ENCODE assay signal across 8 mouse cellular contexts in the genomic region with DNA sequence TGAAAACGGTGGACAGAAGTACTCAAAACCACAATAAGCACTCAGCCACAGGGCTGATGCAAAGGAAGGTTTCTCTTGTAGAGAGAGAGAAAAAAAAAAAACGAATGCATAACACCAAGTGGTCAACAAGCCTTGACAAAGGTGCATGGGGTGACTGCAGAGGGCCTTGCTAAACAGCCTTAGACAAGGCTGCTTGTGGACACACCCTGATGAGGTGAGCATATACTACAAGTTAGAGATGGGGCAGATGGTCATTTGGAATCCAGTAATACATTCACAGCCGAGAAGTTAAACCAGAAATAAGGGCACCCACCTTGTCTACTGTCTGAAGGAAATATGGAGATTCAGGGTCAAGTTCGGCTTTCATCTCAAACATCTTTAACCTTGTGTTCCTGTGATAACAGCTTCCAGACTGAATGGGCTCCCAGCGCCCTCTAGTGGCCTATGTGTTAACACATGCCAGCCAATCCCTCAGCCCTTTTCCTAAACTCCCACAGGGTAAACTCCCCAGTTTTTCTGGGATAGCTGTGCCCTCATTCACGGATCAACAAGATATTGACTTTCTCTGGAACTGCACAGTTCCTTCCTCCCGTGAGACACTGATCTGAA.
A peak's percentile ranks its signal among the peaks of the same experiment; 100 is the strongest.
DNase-seq lines count a peak whose midpoint lies in the region; ATAC-seq and TF ChIP-seq lines count a peak whose summit lies in the region.

No protein-coding gene starts in this region.

- H3K4me1 ChIP-seq in ES-E14 (ENCODE audit: control insufficient read depth in 2 of 2, insufficient read depth in 2 of 2, low read length in 2 of 2, poor library complexity in 1 of 2) = no peaks in the 10 kb centered on the region
- H3K4me1 ChIP-seq in lung, embryonic 16.5 days (replicated peaks; ENCODE audit: control insufficient read depth, insufficient read depth, low read length) = no peaks in the 10 kb centered on the region

- H3K9ac ChIP-seq in ES-E14 (ENCODE audit: insufficient read depth, low read depth, low read length, poor library complexity, severe bottlenecking) = no peak overlapping the region
- H3K9ac ChIP-seq in lung, embryonic 16.5 days (ENCODE audit: low read length) = no peak overlapping the region

- no peaks in the 10 kb centered on the region for H3K27me3 ChIP-seq in lung, embryonic 16.5 days (ENCODE audit: control insufficient read depth, insufficient read depth, low read depth, low read length)

- H3K9me3 ChIP-seq in ES-E14 (ENCODE audit: control insufficient read depth, insufficient read depth, low read depth, low read length) = no peaks in the 10 kb centered on the region
- H3K9me3 ChIP-seq in lung, embryonic 16.5 days (ENCODE audit: control insufficient read depth, low read length) = no peaks in the 10 kb centered on the region

- no peak overlapping the region for H3K4me2 ChIP-seq in lung, embryonic 16.5 days (ENCODE audit: low read depth, low read length)

- in situ Hi-C loops in ES-E14 (cut with MboI; ENCODE audit: low sequenced_read_pairs in 2 of 2, unreplicated experiment in 2 of 2) = loop anchor here in 1 of 2 experiments (10.0 kb wide), 1 partner anchor 153 kb away; the partner anchor contains the start of gene Ptger3

- DNase-seq in ES-E14 (ENCODE audit: low read depth, low spot score) = peak; percentile 71
- peak; percentile 77 for DNase-seq in brain, adult 2 months (ENCODE audit: low read depth, low spot score)
- DNase-seq in layer of hippocampus, adult 18-20 months (ENCODE audit: low spot score in 2 of 2) = peak; percentile 42 to 83
- peak; percentile 77 for DNase-seq in retina, postnatal 1 day
- DNase-seq in thymus, postnatal 4 days = peak; percentile 81

- no peak overlapping the region for H3K27ac ChIP-seq in ES-E14 (ENCODE audit: insufficient read depth, low read depth, low read length, poor library complexity, severe bottlenecking)
- no peak overlapping the region for H3K27ac ChIP-seq in lung, embryonic 16.5 days (ENCODE audit: low read length)

- no peak overlapping the region for H3K4me3 ChIP-seq in ES-E14 (ENCODE audit: insufficient read depth in 1 of 2, low read depth in 1 of 2, low read length in 2 of 2, poor library complexity in 1 of 2, severe bottlenecking in 1 of 2)
- H3K4me3 ChIP-seq in lung, embryonic 16.5 days (ENCODE audit: low read length) = no peak overlapping the region

- peak; percentile 75 for ATAC-seq in erythroid progenitor cell, adult 5-6 weeks (replicated peaks; ENCODE audit: low FRiP score, poor library complexity, severe bottlenecking)
- peak; percentile 80 to 89 for ATAC-seq in hematopoietic stem cell, adult 5-6 weeks (replicated peaks in 1 of 2; ENCODE audit: insufficient read depth in 1 of 2, low FRiP score in 2 of 2, low TSS enrichment in 1 of 2, low read depth in 1 of 2, poor library complexity in 2 of 2, severe bottlenecking in 2 of 2)
- peak; percentile 57; the same call in 1 of the 2 replicates for ATAC-seq in lung, embryonic 16.5 days (ENCODE audit: low read depth)

- WGBS in lung, embryonic 16.5 days = 17% methylated on average over 7 of the region's 7 CpGs

- H3K36me3 ChIP-seq in ES-E14 (ENCODE audit: control insufficient read depth, insufficient read depth, low read length, poor library complexity, severe bottlenecking) = no peaks in the 10 kb centered on the region
- no peaks in the 10 kb centered on the region for H3K36me3 ChIP-seq in lung, embryonic 16.5 days (ENCODE audit: control insufficient read depth, insufficient read depth, low read length)

TF ChIP-seq in ES-E14, 5 proteins besides CTCF, POLR2A, EP300 and RAD21:
- peak; percentile 91 for TF ChIP-seq ZC3H11A (IDR thresholded peaks at IDR 0.05; ENCODE audit: borderline replicate concordance, low read depth, low read length)
- TF ChIP-seq MAFK (IDR thresholded peaks at IDR 0.05; ENCODE audit: insufficient read depth, low read depth, low read length) = no peak
